Mouse (Mus musculus) CH12.LX (cell line): ENCODE data around the gene Tnnt2. TPM values are rescaled to one million over a fixed set of nuclear protein-coding genes. Genes with fewer than 3 reads are reported as not detected.

Source experiments
- DNase-seq: peaks from one replicate; pipeline ENCODE4 v3.0.0-alpha.2; 2013; ENCODE audit errors: extremely low read depth
- H3K27ac ChIP-seq: 2 replicates; pipeline ENCODE4 v1.5.1; 2012; ENCODE audit warnings: low read depth, mild to moderate bottlenecking, control low read depth, moderate library complexity; ENCODE audit not compliant: insufficient read depth
- H3K27me3 ChIP-seq: replicated peaks from 2 replicates; pipeline ENCODE3; 2012; ENCODE audit warnings: inconsistent platforms
- H3K36me3 ChIP-seq, 2 experiments: replicated peaks in 1 of 2; 2 replicates each; pipeline versions ENCODE3 to v1.6.1; 2012; ENCODE audit warnings: inconsistent platforms in 1 of 2, low read length in 1 of 2, mild to moderate bottlenecking in 1 of 2, mixed read lengths in 1 of 2, moderate library complexity in 1 of 2; ENCODE audit not compliant: control insufficient read depth in 1 of 2, insufficient read depth in 1 of 2
- H3K4me1 ChIP-seq, 2 experiments: 2 replicates each; pipeline ENCODE4 v1.6.1; 2012; ENCODE audit warnings: inconsistent platforms in 1 of 2, moderate library complexity in 1 of 2; ENCODE audit not compliant: insufficient read depth in 2 of 2, control insufficient read depth in 1 of 2
- H3K4me2 ChIP-seq: 2 replicates; pipeline ENCODE4 v1.6.1; 2012; ENCODE audit warnings: low read depth, mild to moderate bottlenecking, control low read depth; ENCODE audit not compliant: poor library complexity, insufficient read depth, severe bottlenecking
- H3K4me3 ChIP-seq, 3 experiments: fragments of 150-350 bp in 1 of 3; sonication (generic) in 1 of 3; replicated peaks in 1 of 3; 2 replicates each; pipeline versions ENCODE3 to v1.5.1; 2011 to 2012; ENCODE audit warnings: low read depth in 2 of 3, low read length in 2 of 3, mild to moderate bottlenecking in 2 of 3, moderate library complexity in 2 of 3, control low read depth in 1 of 3, improper control_type of control experiment in 1 of 3, inconsistent platforms in 1 of 3, mixed read lengths in 1 of 3; ENCODE audit not compliant: poor library complexity in 1 of 3
- H3K79me2 ChIP-seq: replicated peaks from 2 replicates; pipeline ENCODE4 v1.6.1; 2012; ENCODE audit warnings: mild to moderate bottlenecking, moderate library complexity; ENCODE audit not compliant: control insufficient read depth, poor library complexity, insufficient read depth, severe bottlenecking; ENCODE audit errors: extremely low read depth
- H3K9ac ChIP-seq: 2 replicates; pipeline ENCODE4 v1.6.1; 2012; ENCODE audit warnings: low read depth, mild to moderate bottlenecking, control low read depth, moderate library complexity; ENCODE audit not compliant: insufficient read depth
- H3K9me3 ChIP-seq: replicated peaks from 2 replicates; pipeline ENCODE3; 2012; ENCODE audit warnings: low read length, inconsistent platforms, mixed read lengths
- BHLHE40 ChIP-seq: IDR thresholded peaks from 2 replicates; pipeline ENCODE4 v1.6.1; 2011; ENCODE audit warnings: mild to moderate bottlenecking, low read depth, low read length, improper control_type of control experiment
- ETS1 ChIP-seq: conservative IDR thresholded peaks from 2 replicates; pipeline ENCODE4 v1.6.1; 2012; ENCODE audit warnings: low read depth, mild to moderate bottlenecking, inconsistent platforms, low read length, improper control_type of control experiment, moderate library complexity
- GABPA ChIP-seq: IDR thresholded peaks from 2 replicates; pipeline ENCODE4 v1.6.1; 2012; ENCODE audit warnings: low read depth, low read length, improper control_type of control experiment, inconsistent platforms; ENCODE audit not compliant: insufficient replicate concordance
- HCFC1 ChIP-seq: IDR thresholded peaks from 2 replicates; pipeline ENCODE4 v1.6.1; 2012; ENCODE audit warnings: low read depth, mild to moderate bottlenecking, inconsistent platforms, low read length, improper control_type of control experiment
- MAFK ChIP-seq: IDR thresholded peaks from 2 replicates; pipeline ENCODE4 v1.6.1; 2011; ENCODE audit warnings: low read length, improper control_type of control experiment; ENCODE audit not compliant: insufficient replicate concordance
- MAX ChIP-seq: IDR thresholded peaks from 2 replicates; pipeline ENCODE4 v1.6.1; 2011; ENCODE audit warnings: low read length, improper control_type of control experiment
- MAZ ChIP-seq: IDR thresholded peaks from 2 replicates; pipeline ENCODE4 v1.6.1; 2012; ENCODE audit warnings: low read depth, mild to moderate bottlenecking, inconsistent platforms, low read length, improper control_type of control experiment, moderate library complexity
- MEF2A ChIP-seq: IDR thresholded peaks from 2 replicates; pipeline ENCODE4 v1.6.1; 2014; ENCODE audit warnings: low read depth, mild to moderate bottlenecking, inconsistent platforms, low read length, improper control_type of control experiment, borderline replicate concordance
- MXI1 ChIP-seq: IDR thresholded peaks from 2 replicates; pipeline ENCODE4 v1.6.1; 2011; ENCODE audit warnings: mild to moderate bottlenecking, low read depth, low read length, improper control_type of control experiment
- MYC ChIP-seq: IDR thresholded peaks from 2 replicates; pipeline ENCODE4 v1.6.1; 2011; ENCODE audit warnings: low read depth, mild to moderate bottlenecking, improper control_type of control experiment, low read length
- NRF1 ChIP-seq: IDR thresholded peaks from 2 replicates; pipeline ENCODE4 v1.6.1; 2014; ENCODE audit warnings: low read depth, mild to moderate bottlenecking, inconsistent platforms, low read length, improper control_type of control experiment, moderate library complexity
- POLR2AphosphoS2 ChIP-seq: IDR thresholded peaks from 2 replicates; pipeline ENCODE4 v1.6.1; 2011; ENCODE audit warnings: low read depth, low read length, improper control_type of control experiment
- RAD21 ChIP-seq: IDR thresholded peaks from 2 replicates; pipeline ENCODE4 v1.6.1; 2011; ENCODE audit warnings: low read depth, mild to moderate bottlenecking, low read length, improper control_type of control experiment, moderate library complexity
- RCOR1 ChIP-seq: conservative IDR thresholded peaks from 2 replicates; pipeline ENCODE4 v1.6.1; 2012; ENCODE audit warnings: low read depth, mild to moderate bottlenecking, inconsistent platforms, low read length, improper control_type of control experiment
- SIN3A ChIP-seq: IDR thresholded peaks from 2 replicates; pipeline ENCODE4 v1.6.1; 2012; ENCODE audit warnings: low read length, improper control_type of control experiment, inconsistent platforms
- SMC3 ChIP-seq: IDR thresholded peaks from 2 replicates; pipeline ENCODE4 v1.6.1; 2011; ENCODE audit warnings: low read depth, low read length, improper control_type of control experiment
- TCF12 ChIP-seq: IDR thresholded peaks from 2 replicates; pipeline ENCODE4 v1.6.1; 2014; ENCODE audit warnings: low read depth, mild to moderate bottlenecking, inconsistent platforms, low read length, improper control_type of control experiment
- USF1 ChIP-seq: IDR thresholded peaks from 2 replicates; pipeline ENCODE4 v1.6.1; 2014; ENCODE audit warnings: low read depth, mild to moderate bottlenecking, inconsistent platforms, low read length, improper control_type of control experiment
- dilution Hi-C: fragments of 300-500 bp; cut with MboI; formaldehyde crosslinking; loops from 2 replicates; pipeline ENCODE4 v1.14.3; 2020; ENCODE audit warnings: low sequenced_read_pairs; ENCODE audit not compliant: extremely low pct_unique_long_range_greater_than_20kb, extremely low pct_ligation_motif_present
- in situ Hi-C: fragments of 300-500 bp; cut with MboI; formaldehyde crosslinking; loops from 3 replicates; pipeline ENCODE4 v1.14.3; 2019; ENCODE audit warnings: low sequenced_read_pairs, low pct_ligation_motif_present, low pct_unique_long_range_greater_than_20kb, mixed read lengths
- polyA plus RNA-seq: library from polyadenylated mRNA; unstranded; fragments of >175 nt; gene quantifications from 2 replicates; pipeline ENCODE4 v1.2.1, GENCODE M21; 2012; ENCODE audit warnings: low read depth; ENCODE audit not compliant: insufficient read length
- total RNA-seq, 2 experiments: library from RNA; depleted of rRNA; stranded (reverse); fragments of 300-350 nt in 1 of 2; fragments of >200 nt in 1 of 2; gene quantifications; 2 replicates each; pipeline ENCODE4 v1.2.3; 2012 to 2014

Gene Tnnt2
- total and polyA plus RNA-seq, 3 experiments = 3.6 to 31.1 (median 8.6) TPM

GRCm38 (mm10) chr1:135843519-135844262 is 7.5 kb downstream of the Tnnt2 start:
- TF ChIP-seq TCF12 (peak; percentile 77; the same call in 1 of the 2 replicates), MAZ (0 out of 2 replicates have a peak, but pooled peaks have one; percentile 58), MAX (no peak), MEF2A (peak; percentile 98), ETS1 (peak; percentile 75), BHLHE40 (0 out of 2 replicates have a peak, but pooled peaks have one; percentile 20), RAD21 (no peak)
- Histone ChIP-seq H3K9ac (no peak overlapping the region), H3K4me1 (peaks cover 32 to 79% of the 10 kb centered on the region in 2 experiments), H3K27ac (no peak overlapping the region), H3K4me3 (peak overlapping the region in 1 of 3 experiments; percentile 26), H3K27me3 (no peaks in the 10 kb centered on the region), H3K9me3 (no peaks in the 10 kb centered on the region), H3K36me3 (peaks cover 0 to 10% of the 10 kb centered on the region in 2 experiments), H3K4me2 (no peak overlapping the region), H3K79me2 (no peaks in the 10 kb centered on the region)
- dilution Hi-C loops (no loop called here), in situ Hi-C loops (no loop called here)
- DNase-seq = peak; percentile 67

DNA sequence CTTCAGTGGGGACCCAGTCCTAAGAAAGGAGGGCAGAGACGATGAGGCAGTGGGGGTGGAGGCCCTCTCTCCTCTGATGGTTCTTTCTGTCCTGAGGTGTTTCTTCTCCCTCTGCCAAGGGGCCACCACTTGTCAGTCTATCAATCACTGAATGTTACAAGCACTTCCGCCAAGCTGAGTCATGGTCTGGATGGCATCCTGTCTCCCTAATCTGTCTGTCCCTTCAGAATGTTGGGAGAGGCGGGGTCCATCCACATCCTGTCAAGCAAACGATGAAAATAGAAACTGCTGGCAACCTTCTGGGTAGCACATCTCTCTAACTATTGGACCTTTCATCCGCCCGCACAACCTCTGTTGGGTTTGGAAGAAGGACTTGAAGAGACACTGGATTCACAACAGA is 8.3 kb downstream of the Tnnt2 start:
- dilution Hi-C loops (no loop called here), in situ Hi-C loops (no loop called here)
- H3K9me3 ChIP-seq = no peaks in the 10 kb centered on the region
- H3K79me2 ChIP-seq = no peaks in the 10 kb centered on the region
- TF ChIP-seq NRF1 = no peak
- no peak for TF ChIP-seq USF1
- TF ChIP-seq GABPA = no peak
- TF ChIP-seq MXI1 = no peak
- TF ChIP-seq BHLHE40 = no peak
- TF ChIP-seq RCOR1 = no peak
- TF ChIP-seq HCFC1 = no peak
- no peak for TF ChIP-seq POLR2AphosphoS2
- no peak for TF ChIP-seq MAFK
- TF ChIP-seq MEF2A = no peak
- no peak for TF ChIP-seq SMC3
- TF ChIP-seq SIN3A = no peak
- no peak for TF ChIP-seq MYC
- no peak overlapping the region for H3K27ac ChIP-seq
- H3K9ac ChIP-seq = no peak overlapping the region
- no peak overlapping the region for H3K4me3 ChIP-seq
- DNase-seq = no peak
- peaks cover 0 to 17% of the 10 kb centered on the region in 2 experiments for H3K36me3 ChIP-seq
- H3K4me1 ChIP-seq = peaks cover 32 to 74% of the 10 kb centered on the region in 2 experiments
- H3K27me3 ChIP-seq = peaks cover 2% of the 10 kb centered on the region
- no peak overlapping the region for H3K4me2 ChIP-seq
